Mouse (Mus musculus) embryo, embryonic 9.5 days (tissue): ENCODE data around the gene Itpripl1.
"Not testable (repeated sequence)": the region's sequence is repeated elsewhere in the genome, so short reads cannot be mapped to it uniquely, and the experiment has no call there.

Source experiments
- DNase-seq: peaks from one replicate; pipeline ENCODE4 v3.0.0-alpha.2; 2017; ENCODE audit errors: extremely low spot score

Itpripl1 gene

DNA sequence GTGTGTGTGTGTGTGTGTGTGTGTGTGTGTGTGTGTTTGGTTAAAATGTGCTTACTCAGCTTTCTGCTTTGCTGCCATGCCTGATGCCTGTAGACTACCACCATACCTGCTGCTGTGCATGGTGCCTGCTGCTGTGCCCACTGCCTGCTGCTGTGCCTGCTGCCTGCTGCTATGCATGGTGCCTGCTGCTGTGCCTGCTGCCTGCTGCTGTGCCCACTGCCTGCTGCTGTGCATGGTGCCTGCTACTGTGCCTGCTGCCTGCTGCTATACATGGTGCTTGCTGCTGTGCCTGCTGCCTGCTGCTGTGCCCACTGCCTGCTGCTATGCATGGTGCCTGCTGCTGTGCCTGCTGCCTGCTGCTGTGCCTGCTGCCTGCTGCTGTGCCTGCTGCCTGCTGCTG, 53.1 kb downstream of the Itpripl1 start:
- DNase-seq, result not testable (repeated sequence)
